Mouse (Mus musculus) NIH3T3 (cell line): ENCODE data around the gene Fhit.

Experiments
- DNase-seq: peaks from one replicate; pipeline ENCODE4 v3.0.0-alpha.2; 2012; ENCODE audit warnings: low read depth

The Fhit gene

DNA sequence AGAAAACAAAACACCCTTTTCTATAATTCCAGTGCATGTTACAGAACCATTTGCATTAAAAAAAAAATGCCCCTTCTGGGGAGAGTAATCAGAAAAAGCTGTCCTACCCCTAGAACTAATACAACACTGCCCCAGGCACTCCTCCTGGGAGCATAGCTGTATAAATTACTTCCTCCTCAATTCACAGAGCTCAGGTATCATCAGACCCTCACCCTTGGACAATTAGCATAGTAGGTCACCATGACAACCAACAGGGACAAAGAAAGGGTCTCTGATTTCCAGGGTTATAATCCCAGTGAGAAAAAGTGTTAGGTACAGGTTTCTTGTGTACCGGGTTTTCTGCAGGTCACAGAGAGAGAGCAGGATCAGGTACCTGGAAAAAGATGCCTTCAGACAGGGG lies 654.3 kb downstream of the Fhit start:
- no peak for DNase-seq

DNA sequence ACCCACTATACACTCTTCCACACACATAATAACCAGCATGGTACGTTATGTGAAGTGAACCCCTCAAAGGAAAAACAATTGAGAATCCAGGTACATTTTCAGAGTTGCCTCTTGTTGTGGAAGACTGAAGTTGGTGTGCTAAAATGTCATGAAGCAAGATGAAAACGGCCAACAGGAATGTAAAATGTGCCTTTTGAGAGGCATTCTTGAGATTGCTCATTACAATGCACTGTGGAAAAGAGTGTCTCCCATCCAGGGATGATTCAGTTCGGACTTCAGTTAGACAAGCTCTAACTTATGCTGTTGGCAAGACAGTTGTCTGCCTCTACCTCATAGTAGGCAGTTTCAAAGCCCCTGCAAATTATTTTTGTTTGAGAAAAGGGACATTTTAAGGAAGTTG lies 676.0 kb downstream of the Fhit start:
- no peak for DNase-seq

DNA sequence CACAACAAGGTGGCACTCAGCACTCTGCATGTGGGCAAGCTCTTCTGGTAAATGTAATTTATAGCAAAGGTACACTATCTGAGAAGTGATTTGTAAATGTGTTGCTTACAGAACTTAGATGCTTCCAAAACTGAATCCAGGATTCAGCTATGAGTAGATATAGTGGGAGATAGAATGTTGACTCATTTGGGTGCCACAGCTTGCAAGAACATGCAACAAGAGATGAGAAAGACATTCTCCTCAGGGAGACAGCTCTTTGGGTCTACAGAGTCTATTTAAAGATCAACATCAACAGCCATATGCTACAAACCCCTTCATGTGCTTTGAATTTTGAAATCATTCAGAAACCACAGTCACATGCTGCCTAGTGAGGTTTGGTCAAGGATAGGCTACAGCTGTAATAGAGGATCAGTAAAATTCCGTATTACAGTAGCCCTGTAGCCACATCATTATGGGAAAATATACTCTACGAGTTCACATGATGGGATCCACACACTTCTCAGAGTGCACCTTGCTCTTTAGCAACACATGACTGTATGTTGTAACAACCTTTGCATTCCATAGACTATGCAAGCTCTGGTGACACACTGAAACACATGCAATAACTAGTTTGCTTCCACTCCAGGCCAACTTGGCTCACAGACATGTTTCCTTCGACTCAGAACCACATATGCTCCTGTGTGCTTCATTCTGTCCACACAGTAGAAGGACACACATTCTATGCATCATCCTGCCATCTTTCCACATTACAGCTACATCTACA lies 678.8 kb downstream of the Fhit start:
- no peak for DNase-seq

- no peak for DNase-seq
Observed at GRCm38 (mm10) chr14:10481370-10481769, 680.5 kb downstream of the Fhit start.

DNA sequence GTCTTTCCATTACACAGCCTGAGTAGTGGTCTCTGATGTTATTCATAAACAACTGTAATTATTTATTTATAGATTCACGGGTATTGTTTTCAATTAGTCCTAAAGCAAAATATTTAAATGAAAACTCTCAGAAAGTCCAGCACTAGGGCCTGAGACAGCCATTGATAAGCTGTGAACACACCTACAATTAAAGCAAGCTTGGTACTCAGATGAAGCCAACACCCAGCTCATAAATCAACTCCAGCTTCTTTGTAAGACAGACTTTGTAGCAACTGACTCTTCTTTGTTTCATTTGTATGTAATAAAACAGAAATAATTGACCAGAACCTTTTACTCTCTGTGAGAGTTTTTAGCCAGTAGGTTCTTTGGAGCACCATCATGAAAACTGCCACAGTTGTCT lies 681.2 kb downstream of the Fhit start:
- no peak for DNase-seq

DNA sequence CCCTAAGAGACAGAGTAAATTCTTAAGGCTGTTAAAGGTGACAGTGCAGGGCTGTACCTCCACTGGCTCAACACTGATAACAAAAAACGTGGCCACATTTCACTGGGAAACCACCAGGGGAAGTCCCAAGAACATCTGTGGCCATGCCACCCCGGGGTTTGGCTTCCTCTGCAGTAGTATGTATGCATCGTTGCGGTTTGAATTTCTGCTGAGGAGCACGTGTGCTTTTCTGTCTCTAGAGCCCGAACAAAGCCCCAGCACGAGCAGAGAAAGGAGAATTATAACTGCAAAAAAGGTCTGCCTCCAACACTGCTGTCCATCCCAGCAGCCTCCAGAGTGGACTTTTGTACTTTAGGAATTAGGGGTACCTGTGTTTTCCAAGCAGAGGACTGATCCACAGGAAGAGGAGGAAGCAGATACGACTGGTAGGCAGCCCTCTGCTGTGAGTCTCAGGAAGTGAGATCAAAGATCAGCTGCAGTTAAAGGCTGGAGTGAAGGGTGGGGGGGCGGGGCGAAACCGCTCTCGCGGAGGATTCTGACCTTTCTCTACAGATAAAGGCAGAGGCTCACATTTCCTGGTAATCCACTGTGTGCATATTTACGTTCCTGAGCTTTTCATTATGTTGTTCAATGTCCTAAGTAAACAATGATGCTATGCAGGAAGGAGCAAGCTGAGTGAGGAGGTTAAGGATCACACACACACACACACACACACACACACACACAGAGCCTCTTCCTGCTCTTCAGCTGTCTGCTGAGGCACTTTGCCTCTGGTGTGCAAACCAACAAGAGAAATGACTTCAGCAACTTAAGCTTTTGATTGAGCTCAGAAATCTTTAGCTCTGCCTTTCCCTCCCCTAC lies 708.6 kb downstream of the Fhit start:
- no peak for DNase-seq

GRCm38 (mm10) chr14:10452234-10452633 lies 709.6 kb downstream of the Fhit start:
- no peak for DNase-seq

DNA sequence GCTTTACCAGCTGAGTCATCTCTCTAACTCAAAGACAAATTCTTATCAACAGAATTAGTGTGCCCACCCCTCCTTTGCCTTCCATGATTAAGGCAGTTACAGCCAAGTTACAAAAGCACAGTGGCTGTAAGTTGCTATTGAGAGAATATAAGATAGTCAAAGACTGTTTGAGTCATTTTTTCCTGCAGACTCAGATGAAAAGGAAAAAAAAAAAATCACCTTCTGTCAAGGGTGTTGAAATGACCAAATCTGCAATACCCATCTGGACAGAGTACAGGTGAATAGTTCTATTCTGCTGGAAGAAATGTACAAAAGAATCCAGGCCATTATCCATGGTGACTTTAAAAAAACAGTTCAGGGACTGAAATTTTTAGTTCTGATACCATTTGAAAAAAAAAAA lies 716.5 kb downstream of the Fhit start:
- DNase-seq: no peak

DNA sequence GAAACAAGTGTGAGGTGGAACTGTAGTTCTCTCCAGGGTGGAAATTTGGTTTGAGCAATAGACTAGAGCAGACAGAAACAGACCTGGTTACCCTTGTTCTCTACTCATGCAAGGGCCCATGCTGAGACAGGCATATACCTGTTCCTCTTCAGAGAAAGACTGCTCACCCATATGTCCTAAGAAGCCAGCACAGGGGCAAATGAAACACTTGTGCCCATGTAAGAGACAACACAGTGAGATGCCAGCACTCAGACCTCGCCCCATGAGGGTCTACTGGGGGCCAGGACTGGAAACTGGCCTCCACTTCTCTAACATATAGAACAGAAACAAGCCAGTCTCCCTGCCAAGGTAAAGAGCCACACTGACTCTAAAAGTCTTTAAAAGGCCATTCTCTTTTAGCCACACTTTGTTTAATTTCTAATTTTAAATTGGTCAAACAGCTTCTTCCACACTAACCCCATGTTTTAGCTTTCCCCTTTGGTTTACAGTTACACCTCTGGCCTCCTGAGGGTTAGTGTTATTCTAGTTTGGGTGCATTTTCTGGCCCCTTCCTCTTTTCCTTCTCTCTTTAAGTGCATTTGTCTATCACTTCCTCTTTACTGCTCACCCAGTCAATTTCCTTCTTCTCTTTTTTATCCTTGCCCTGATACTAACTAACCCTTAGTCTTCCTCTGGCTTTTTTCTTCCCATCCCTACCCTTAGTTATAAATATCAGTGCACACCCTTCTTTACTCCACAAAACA lies 722.7 kb downstream of the Fhit start:
- no peak for DNase-seq

GRCm38 (mm10) chr14:10436193-10436592 lies 725.6 kb downstream of the Fhit start:
- DNase-seq: no peak

DNA sequence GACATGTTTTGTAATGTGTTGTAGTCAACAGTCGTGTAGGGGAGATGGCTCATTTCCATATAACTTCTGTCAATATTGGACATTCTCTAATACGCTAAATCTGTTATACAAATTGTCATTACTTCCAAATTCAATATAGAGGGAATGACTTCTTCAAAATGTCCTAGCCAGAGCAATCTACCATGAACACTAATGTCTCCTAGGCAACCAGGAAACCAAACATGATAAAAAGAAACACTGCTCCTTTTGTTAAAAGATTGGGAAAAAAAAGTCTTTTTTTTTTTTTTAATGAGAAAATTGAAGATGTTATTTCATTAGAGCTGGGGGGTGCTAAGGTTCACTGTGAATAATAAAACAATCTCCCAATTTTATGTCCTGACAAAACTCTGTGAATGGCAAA lies 729.3 kb downstream of the Fhit start:
- DNase-seq: no peak

DNA sequence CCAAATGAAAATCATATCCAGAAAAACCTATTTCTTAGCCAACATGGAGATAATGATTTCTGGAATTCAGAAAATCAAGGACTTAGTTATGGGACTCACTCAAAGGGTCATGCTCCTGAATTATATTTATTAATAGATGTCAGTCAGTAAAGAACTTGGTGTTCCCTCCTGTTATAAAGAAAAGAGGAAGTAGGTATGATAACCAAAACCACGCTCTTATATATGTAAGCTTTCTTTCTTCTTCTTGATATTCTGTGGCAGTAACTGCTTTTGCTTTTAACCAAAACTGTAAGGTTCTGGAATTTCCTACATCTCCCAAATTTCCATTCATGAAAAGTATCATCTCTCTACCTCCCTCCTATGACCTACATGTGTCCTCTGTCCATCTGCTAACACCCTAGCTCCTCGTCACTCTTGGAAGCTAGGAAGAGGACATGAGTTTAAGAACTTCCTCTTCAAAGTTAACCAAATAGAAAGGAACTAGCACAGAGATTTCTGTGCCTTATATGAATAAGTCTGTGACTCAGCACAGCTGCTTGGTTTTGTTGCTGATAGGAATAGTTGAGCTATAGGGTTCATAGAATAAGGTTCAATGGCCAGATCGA lies 731.3 kb downstream of the Fhit start:
- no peak for DNase-seq

- no peak for DNase-seq
Observed at GRCm38 (mm10) chr14:10423499-10423898, 738.3 kb downstream of the Fhit start.

- DNase-seq: no peak
Observed at GRCm38 (mm10) chr14:10422261-10422660, 739.6 kb downstream of the Fhit start.

- DNase-seq: no peak
Observed at GRCm38 (mm10) chr14:10415068-10415467, 746.8 kb downstream of the Fhit start.

- DNase-seq: no peak
Observed at GRCm38 (mm10) chr14:10409306-10409962, 752.4 kb downstream of the Fhit start.

- no peak for DNase-seq
Observed at GRCm38 (mm10) chr14:10405346-10405745, 756.5 kb downstream of the Fhit start.

GRCm38 (mm10) chr14:10367783-10368680 lies 793.8 kb downstream of the Fhit start:
- no peak for DNase-seq

GRCm38 (mm10) chr14:10366808-10367207 lies 795.0 kb downstream of the Fhit start:
- DNase-seq: no peak

DNA sequence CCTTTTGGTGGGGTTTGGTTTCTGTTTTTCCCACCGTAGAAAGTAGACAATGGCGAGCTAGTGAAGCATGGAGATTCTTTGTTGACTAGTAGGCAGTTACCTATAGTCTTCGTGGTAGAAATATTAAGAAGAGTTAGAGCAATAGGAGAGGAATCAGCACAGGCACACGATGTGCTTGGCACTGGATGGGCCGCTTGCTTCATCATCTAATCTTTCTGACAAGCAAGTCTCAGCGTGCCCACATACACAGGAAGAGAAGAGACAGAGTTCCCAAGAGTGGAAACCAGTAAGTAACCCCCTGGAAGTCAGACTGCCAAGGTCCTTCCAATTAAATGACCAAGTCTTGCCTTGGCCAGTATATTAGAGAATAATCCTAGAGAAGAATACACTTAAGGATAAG lies 797.6 kb downstream of the Fhit start:
- no peak for DNase-seq

DNA sequence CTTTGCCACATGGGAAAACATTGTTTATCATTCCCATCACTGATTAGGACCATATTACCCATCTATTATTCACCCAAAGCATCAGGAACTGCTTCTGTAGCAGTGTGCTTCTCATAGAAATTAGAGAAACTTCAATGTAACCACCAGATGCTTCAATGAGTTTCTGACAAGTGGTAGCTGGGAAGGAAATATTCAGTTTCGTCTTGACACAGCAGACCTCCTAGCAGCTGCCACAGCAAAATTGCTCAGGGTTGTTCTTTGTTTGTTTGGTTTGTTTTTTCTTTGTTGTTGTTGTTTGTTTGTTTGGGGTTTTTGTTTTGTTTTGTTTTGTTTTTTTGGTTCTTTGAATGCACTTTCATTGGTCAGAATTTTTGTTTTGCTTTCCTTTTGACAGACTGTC lies 798.5 kb downstream of the Fhit start:
- DNase-seq: no peak
